Mouse (Mus musculus): ENCODE measurements at regions not wholly inside any gene's neighbourhood (a gene's known extent, or its start where the extent isn't known, plus 50 kb on each side); places are given as distances from the start of the nearest gene placed in this dataset.

DNA sequence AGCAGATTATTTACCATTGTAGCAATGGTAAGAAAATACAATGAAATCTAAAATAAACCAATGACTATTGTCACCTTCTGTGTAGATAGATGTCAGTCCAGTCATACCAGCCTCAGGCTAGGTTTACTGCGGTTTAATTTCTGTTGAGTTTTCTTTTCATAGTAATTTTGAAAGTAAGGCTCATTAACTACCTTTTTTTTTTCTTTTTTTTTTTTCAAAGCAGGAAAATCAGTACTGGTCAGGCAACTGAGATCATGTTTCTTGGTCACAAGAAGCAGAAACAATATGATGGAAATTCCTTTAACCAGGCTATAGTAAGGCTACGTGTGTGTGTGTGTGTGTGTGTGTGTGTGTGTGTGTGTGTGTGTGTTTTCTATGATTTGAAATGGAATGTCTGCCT lies 622.0 kb downstream of the Nfib start:
- peaks cover 2% of the 10 kb centered on the region; the same call in 1 of the 2 replicates for H3K4me1 ChIP-seq (ENCODE audit: control insufficient read depth, insufficient read depth, insufficient read length, low read length)
- no peak overlapping the region for H3K4me3 ChIP-seq (ENCODE audit: insufficient read depth, low read depth, low read length)
- peak overlapping the region; percentile 71 for H3K27ac ChIP-seq (replicated peaks; ENCODE audit: low read depth, low read length)

DNA sequence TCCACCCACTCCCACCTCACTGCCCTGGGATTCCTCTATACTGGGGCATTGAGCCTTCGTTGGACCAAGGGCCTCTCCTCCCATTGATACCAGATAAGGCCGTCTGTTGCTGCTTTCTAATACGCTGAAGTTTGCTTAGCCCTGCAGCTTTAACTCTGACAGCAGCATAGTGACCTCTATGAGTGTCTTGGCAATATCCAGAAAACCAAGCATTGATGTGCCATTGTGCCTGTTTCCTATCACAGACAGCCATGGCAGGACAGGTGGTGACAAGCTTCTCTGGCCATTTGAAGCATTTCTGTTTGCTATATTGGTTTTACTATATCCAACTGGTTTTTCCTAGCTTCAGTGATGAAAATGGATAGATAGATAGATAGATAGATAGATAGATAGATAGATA lies 625.4 kb upstream of the Mpdz start:
- no peak overlapping the region for H3K4me3 ChIP-seq (ENCODE audit: insufficient read depth, low read depth, low read length)
- no peaks in the 10 kb centered on the region for H3K4me1 ChIP-seq (ENCODE audit: control insufficient read depth, insufficient read depth, insufficient read length, low read length)
- H3K27ac ChIP-seq (replicated peaks; ENCODE audit: low read depth, low read length), result no peak overlapping the region

DNA sequence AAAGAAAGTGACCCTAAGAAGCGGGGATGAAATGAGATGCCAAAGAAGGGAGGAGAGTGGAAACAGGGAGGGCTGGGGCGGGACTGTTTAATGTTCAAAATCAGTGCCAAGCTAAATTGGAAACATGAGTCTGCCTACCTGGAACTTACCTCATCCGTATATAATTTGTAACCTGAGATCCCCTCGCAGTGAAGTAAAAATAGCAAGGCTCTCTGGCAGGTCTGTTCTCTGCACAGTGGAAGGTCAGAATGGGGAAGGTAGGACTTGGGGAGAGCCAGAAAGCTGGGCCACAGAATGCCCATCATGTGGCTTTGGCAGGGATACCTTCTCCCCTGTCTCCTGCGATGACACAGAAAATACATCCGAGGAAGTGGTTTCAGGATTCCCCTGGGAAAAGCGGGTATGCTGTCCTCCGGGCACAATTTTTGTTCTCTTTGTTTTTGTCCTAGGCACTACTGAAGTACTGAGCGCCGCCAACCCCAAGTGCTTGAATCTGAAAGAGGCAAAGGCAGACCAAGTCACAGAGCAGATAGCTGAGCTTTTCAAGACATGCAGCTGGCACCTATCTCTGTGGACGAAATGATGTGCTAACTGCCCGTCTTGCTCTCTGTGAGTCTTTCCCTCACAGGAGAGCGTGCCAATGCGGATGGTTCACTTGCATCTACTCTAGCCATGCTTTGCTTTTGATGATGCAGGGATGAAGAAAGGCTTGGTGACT lies 623.2 kb upstream of the Mpdz start:
- no peaks in the 10 kb centered on the region for H3K4me1 ChIP-seq (ENCODE audit: control insufficient read depth, insufficient read depth, insufficient read length, low read length)
- H3K4me3 ChIP-seq (ENCODE audit: insufficient read depth, low read depth, low read length), result no peak overlapping the region
- H3K27ac ChIP-seq (replicated peaks; ENCODE audit: low read depth, low read length), result no peak overlapping the region

DNA sequence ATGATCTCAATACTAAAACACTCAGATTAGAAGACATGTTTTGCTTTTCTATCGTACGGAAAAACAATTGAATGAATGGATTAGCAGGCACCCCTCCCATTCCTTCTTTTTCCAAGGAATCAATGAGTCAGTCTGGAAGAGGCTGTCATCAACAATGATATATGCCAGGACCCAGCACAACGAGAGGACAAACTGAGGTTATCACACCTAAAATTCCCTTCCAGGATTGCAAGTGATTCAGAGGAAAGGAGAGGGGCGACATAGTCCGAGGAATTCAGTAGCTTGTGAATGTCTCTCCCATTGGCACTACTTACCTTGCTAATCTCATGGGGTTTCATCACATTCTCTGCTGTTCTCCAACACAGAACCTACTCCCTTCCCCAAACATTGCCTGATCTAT lies 620.1 kb upstream of the Mpdz start:
- Histone ChIP-seq H3K4me1 (ENCODE audit: control insufficient read depth, insufficient read depth, insufficient read length, low read length) (no peaks in the 10 kb centered on the region), H3K4me3 (ENCODE audit: insufficient read depth, low read depth, low read length) (no peak overlapping the region), H3K27ac (replicated peaks; ENCODE audit: low read depth, low read length) (no peak overlapping the region)

DNA sequence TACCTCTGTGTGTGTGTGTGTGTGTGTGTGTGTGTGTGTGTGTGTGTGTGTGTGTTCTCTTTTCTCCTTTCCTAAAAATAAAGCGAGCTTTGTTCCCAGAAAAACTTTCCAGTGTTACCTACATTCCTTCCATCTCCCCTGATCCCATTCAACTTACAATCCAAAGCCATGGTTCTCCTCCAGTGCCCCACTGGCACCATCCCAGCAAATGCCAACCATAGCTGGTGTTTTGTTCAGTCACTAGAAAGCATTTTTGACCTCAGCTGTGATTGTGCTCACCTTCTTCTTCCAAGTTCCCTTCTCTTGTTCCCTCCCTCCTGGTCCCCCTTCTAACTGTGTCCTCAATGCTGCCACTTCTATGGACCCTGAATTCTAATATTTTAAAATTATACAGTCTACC lies 614.1 kb upstream of the Mpdz start:
- Histone ChIP-seq H3K4me3 (ENCODE audit: insufficient read depth, low read depth, low read length) (no peak overlapping the region), H3K27ac (replicated peaks; ENCODE audit: low read depth, low read length) (no peak overlapping the region), H3K4me1 (ENCODE audit: control insufficient read depth, insufficient read depth, insufficient read length, low read length) (no peaks in the 10 kb centered on the region)

DNA sequence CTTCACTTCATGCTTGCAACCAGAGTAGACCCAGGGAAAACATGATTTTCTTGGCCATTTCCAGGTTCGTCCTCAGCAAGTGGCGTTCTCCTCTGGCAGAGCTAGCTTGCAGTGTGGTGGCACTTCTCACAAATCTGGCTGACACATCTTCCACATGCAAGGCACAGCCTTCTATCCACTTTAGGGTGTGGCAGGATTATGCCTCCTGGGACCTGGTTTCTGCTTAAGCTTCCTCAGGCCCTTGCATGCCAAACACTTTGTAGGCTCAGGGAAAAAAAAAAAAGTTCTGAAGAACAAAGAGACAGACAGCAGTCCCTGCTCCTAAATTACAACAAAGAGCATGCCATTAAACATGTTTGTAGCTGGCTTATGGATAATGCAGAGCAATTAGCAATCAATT lies 605.6 kb upstream of the Mpdz start:
- no peak overlapping the region for H3K4me3 ChIP-seq (ENCODE audit: insufficient read depth, low read depth, low read length)
- no peak overlapping the region for H3K27ac ChIP-seq (replicated peaks; ENCODE audit: low read depth, low read length)
- H3K4me1 ChIP-seq (ENCODE audit: control insufficient read depth, insufficient read depth, insufficient read length, low read length), result no peaks in the 10 kb centered on the region

DNA sequence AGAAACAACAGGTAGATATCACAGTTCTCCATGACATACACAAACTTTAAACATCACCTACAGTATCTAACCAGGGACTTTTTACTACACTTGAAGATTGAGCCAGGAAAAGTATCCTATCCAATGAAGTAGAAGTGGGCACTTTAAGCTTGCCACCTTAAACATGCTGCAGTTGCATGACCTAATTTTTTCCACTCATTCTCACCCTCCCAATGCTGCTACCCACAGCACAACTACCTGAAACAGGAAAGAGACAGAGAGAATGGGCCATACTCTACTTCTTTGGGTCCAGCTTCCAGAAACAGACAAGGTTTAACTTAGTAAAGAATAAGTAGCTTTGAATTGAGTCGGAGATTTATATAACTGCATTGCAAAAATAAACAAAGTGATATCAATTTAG lies 594.9 kb upstream of the Mpdz start:
- no peak overlapping the region for H3K27ac ChIP-seq (replicated peaks; ENCODE audit: low read depth, low read length)
- no peaks in the 10 kb centered on the region for H3K4me1 ChIP-seq (ENCODE audit: control insufficient read depth, insufficient read depth, insufficient read length, low read length)
- no peak overlapping the region for H3K4me3 ChIP-seq (ENCODE audit: insufficient read depth, low read depth, low read length)

DNA sequence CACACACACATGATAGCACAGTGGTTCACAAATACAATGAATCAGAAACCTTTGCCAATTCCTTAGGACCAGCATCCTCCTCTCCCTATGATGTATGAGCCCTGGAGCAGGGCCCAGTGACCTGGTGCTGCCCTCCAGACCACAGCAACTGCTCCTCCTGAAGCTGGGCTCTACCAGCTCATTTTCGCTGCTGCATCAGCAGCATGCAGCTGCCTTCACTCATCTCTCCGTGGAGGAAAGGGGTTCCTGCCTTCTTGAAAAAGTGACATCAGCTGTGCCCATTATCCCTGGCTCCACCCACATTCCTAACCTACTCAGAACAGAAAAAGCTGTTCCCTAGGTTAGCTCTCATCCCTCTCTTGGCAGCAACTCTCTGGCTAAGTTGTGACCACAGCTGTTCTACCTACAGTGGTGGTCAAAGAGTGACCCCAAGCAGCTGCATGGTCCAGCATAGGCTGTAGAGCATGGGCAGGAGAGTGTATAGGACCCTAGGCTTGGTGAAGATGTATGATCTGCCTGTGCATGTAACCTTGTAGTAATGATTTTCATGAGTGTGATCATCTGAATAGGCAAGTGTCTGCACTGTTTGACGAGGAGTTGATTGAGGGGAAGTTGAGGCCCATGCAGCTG lies 592.6 kb upstream of the Mpdz start:
- no peak overlapping the region for H3K27ac ChIP-seq (replicated peaks; ENCODE audit: low read depth, low read length)
- H3K4me3 ChIP-seq (ENCODE audit: insufficient read depth, low read depth, low read length), result no peak overlapping the region
- H3K4me1 ChIP-seq (ENCODE audit: control insufficient read depth, insufficient read depth, insufficient read length, low read length), result no peaks in the 10 kb centered on the region

DNA sequence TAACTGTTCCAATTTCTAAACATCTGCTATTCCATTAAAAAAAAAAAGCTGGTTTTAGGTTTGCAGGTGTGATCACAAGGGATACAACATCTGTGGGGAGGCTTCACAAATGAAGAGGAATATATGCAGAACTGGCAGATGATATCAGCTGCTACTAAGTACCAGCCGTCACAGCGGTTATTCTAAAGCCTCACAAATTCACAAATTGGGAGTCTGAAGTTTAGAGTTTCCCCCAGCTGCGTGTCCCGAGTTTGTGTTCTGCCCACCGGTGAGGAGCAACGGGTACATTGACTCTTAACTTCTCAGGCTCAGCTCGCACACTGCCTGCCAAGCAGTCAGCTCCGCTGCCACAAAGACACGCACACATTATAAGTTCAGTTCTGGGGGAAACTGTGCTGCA lies 586.6 kb upstream of the Mpdz start:
- no peak overlapping the region for H3K4me3 ChIP-seq (ENCODE audit: insufficient read depth, low read depth, low read length)
- H3K27ac ChIP-seq (replicated peaks; ENCODE audit: low read depth, low read length), result no peak overlapping the region
- no peaks in the 10 kb centered on the region; the same call in 1 of the 2 replicates for H3K4me1 ChIP-seq (ENCODE audit: control insufficient read depth, insufficient read depth, insufficient read length, low read length)

DNA sequence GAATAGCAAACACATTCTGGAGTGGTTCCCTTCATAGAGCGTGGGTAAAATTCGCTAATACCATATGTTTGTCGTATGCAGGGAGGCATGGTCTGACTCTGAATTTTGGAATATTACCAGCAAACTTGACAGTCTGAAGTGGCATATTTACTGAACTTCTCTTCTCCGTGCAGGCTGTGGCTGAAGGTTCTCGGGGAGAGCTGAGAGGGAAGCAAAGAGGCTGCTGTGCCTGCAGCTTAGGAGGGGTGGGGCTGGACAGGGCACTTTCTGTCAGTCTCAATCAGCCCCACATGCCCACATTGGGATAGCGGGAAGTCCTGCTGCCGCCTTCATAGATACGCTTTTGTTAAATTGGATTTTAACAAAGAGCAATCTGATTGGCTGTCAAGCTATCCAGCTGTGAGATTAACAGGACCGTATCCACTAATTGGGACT lies 584.8 kb upstream of the Mpdz start:
- H3K27ac ChIP-seq (replicated peaks; ENCODE audit: low read depth, low read length), result no peak overlapping the region
- H3K4me3 ChIP-seq (ENCODE audit: insufficient read depth, low read depth, low read length), result no peak overlapping the region
- H3K4me1 ChIP-seq (ENCODE audit: control insufficient read depth, insufficient read depth, insufficient read length, low read length), result no peaks in the 10 kb centered on the region; the same call in 1 of the 2 replicates

DNA sequence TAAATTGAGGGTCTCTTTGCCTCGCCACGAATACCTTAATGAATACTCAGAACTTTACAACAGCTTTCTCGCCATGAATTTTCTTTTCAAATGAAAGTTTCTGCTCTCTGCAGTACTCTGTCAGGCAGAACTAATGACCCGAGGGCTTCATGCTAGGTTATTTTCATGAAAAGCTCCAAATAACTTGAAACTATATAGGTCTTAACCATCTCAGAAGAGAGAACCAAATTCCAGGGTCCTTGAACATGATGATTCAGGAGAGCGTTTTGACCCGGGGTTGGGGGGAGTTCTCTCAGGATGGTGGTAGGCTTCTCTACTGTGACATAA lies 558.8 kb upstream of the Mpdz start:
- Histone ChIP-seq H3K4me1 (ENCODE audit: control insufficient read depth, insufficient read depth, insufficient read length, low read length) (0 out of 2 replicates have a peak, but pooled peaks cover 4% of the 10 kb centered on the region), H3K4me3 (ENCODE audit: insufficient read depth, low read depth, low read length) (no peak overlapping the region), H3K27ac (replicated peaks; ENCODE audit: low read depth, low read length) (no peak overlapping the region)

DNA sequence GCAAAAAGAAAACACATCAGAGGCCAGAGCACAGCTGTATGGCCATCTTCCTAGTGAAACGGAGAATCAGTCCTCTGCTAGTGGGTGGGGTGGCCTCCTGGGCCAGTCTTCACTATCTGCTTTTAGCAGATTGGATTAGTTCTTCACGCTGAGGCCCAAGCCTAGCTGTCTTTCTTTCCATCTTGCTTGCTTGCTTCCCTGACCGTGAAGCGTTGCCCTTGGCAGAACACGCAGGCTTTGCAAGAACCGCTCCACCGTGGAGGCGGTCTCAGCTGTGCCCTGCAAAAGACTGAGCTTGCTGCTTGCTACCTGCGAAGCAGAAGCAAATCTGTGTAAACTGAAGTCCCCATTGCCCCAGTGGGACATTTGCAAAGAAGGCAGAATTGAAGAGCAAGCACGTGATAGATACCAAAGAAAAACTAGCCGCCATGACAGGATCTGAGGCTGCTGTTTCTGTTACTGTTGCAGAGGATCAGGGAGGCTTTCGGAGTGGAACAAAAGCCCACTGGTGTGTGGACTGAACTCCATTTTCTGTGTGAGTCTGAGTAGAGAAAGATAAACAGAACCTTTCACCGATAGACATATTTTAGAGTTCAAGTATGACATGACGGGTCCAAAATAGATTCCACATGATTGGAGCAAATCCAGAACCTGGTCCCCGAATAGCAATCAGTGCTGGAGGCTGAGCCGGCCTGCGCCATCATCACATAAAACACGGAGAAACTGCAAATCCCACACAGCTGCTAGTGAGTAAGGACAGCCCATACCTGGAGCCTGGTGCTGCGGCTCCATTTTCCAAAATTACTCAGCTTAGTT lies 558.2 kb upstream of the Mpdz start:
- no peak overlapping the region for H3K4me3 ChIP-seq (ENCODE audit: insufficient read depth, low read depth, low read length)
- 0 out of 2 replicates have a peak, but pooled peaks cover 4% of the 10 kb centered on the region for H3K4me1 ChIP-seq (ENCODE audit: control insufficient read depth, insufficient read depth, insufficient read length, low read length)
- peak overlapping the region; percentile 56 for H3K27ac ChIP-seq (replicated peaks; ENCODE audit: low read depth, low read length)

DNA sequence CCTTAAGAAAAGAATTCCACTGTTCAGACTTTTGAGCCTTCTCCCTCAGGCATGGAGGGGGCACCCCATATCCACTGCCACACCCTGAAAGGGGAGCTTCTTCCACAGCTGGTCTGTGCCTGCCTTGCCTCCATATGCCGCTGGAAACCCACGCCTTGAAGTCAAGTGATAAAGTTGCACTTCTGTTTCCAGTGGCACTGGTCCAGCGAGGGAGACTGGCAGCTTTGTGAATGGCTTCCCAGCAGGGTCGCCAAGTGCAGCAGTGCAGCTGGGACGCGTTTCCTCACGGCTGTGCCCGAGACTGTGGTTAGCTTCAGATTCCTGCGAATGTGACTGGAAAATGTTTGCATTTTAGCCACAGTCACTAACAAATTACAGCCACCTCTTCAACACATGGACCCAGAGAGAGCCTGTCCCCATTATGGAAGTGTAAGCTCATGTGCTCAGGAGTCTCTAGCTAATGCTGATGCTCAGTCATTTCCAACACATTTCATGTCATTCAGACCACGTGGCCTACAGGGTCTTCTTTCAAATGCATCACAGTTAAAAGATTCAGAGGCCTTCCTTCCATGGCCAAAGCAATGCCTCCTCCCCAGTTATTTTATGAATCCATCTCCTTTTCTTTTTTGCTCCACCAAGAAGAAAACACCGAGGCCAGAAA lies 557.2 kb upstream of the Mpdz start:
- Histone ChIP-seq H3K27ac (replicated peaks; ENCODE audit: low read depth, low read length) (no peak overlapping the region), H3K4me1 (ENCODE audit: control insufficient read depth, insufficient read depth, insufficient read length, low read length) (0 out of 2 replicates have a peak, but pooled peaks cover 4% of the 10 kb centered on the region)

DNA sequence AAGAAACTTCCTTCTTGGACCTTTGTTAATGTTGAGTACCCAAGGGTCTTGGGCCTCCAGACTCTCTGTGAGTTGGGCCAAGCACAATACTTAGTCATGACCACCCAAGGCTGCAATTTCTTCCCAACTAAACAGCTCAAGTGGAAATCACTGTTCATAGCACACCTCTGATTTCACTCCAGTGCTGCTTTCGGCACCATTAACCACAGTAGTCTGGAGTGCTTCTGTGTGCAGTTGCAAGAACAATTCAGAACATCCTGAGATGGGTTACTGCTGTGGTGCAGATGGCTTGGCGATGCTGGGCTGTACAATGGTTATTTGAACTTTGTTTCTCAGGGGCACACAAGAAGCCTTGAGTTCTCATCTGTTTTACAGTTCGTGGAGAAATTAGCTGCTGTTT lies 556.5 kb upstream of the Mpdz start:
- H3K4me3 ChIP-seq (ENCODE audit: insufficient read depth, low read depth, low read length), result no peak overlapping the region
- no peak overlapping the region for H3K27ac ChIP-seq (replicated peaks; ENCODE audit: low read depth, low read length)
- 0 out of 2 replicates have a peak, but pooled peaks cover 4% of the 10 kb centered on the region for H3K4me1 ChIP-seq (ENCODE audit: control insufficient read depth, insufficient read depth, insufficient read length, low read length)

More for the DNA sequence above, 557.2 kb upstream of the Mpdz start:
- H3K4me3 ChIP-seq (ENCODE audit: insufficient read depth, low read depth, low read length), result no peak overlapping the region

DNA sequence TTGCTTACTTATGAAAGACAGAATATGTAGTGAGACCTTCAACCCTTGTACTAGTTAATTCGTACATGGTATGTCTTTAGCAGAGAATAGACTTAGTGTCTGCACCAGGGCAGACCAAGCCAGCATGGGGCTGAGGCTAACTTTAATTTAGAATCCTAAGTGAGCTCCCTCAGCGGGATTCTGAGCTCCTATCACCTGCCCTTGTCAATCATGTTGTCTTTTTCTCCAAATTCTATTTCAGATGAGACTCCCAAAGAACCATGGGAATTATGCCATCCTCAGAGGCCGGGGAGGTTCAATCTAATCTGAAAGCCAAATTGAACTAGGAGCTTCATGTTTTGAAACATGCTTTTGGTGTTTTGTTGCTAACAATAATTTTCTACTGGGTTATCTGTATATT lies 553.8 kb upstream of the Mpdz start:
- Histone ChIP-seq H3K4me1 (ENCODE audit: control insufficient read depth, insufficient read depth, insufficient read length, low read length) (0 out of 2 replicates have a peak, but pooled peaks cover 4% of the 10 kb centered on the region), H3K4me3 (ENCODE audit: insufficient read depth, low read depth, low read length) (no peak overlapping the region), H3K27ac (replicated peaks; ENCODE audit: low read depth, low read length) (no peak overlapping the region)

Data from brown adipose tissue, adult 24 weeks (tissue).